Mouse (Mus musculus) frontal cortex, postnatal 36 days (tissue): ENCODE data around the gene Trp53rka.
A peak's percentile ranks its signal among the peaks of the same experiment; 100 is the strongest.

ENCODE experiments used
- DNase-seq, 2 experiments: peaks; one replicate each; pipeline ENCODE4 v3.0.0; 2022; ENCODE audit warnings: low spot score in 2 of 2

Trp53rka gene

DNA sequence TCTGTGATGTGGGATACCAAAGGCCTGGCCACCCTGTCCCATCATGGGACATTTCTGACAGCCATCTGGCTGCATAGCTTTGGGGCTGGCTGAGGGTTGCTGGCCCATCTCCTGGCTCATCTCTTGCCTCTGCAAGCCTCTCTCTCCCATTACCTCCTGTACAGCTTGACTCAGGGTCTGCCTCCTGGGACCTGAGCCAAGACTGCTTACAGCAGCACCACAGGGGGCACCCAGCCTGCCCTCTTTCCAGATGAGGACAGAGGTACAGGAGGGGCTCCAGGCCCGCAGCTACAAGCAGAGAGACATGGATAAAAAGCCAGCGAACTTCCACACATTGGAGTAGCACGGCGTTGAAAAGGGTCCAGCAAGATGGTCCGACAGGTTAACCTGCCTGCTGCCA is 6.7 kb downstream of the Trp53rka start:
- DNase-seq: no peak

DNA sequence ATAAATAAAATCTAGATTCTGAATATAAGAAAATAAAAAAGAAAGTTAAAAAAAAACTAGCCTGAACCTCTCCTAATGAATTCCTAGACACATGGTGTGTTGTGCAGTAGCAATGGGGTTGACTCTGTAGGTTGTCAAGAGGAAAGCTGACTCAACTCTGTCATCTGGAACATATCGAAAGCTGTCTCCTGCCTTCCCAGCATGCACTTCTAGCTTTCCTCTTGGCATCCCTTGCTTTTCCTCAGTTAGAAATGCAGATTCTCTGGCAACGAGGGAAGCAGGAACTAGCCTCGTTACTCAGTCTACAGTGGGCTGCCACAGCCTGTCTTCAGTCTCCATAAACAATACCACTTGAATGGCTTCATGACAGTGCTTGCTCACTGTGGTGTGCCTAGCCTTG is 7.3 kb downstream of the Trp53rka start:
- peak in 1 of 2 experiments; percentile 38 for DNase-seq

DNA sequence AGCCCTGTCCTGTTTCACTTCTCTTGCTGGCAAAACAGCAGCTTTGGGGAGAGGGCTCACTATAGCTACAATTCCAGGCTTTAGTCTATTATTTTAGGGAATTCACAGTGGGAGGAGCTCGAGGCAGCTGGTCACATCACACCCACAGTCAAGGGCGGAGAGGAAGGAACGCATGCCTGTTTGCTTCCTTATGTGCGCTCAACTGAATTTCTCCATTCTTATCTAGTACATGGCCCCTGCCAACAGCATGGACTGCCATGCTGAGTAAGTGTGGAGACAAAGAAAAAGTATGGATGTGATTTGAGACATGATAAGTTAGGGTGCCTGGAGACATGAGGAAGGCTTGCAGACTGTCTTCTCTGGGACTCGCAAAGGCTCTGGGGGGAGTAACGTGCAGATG is 9.0 kb downstream of the Trp53rka start:
- DNase-seq: no peak

DNA sequence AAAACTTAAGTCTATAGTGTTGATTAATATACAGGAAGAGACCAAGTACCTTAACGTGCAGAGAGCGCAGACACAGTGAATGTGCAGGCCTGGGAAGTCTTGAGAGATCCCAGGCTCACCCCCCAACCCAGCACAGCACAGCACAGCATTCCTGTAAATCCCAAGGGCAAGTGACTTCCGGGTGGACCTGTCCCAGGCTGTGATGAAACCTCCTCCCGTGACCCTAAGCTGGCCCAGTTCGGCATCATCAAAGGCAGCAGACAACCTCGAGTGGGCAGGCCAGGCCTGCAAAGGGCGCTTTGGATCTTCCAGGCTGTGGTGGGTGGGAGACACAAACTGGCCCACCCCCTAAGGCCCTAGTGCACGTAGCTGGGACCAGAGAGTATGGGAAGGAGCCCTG is 11.1 kb downstream of the Trp53rka start:
- no peak for DNase-seq

DNA sequence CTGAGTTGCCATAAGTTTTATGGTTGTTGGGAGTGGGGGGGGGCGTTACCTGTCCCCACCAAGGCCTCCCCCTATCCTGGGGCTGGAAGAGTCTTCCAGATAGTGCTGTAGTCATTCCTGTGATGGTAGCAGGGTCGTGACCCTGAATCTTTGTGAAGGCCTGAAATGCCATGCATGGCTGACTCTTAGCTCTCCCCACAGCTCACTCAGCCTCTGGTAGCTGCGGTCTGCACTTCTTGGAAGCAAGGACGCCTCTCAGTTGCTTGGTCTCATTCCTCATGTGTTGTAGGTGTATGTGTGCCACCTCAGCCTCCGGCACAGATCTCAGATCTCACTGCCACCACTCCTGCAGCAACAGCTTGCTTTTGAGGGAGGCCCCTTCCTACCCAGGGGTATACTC is 17.3 kb downstream of the Trp53rka start:
- no peak for DNase-seq

DNA sequence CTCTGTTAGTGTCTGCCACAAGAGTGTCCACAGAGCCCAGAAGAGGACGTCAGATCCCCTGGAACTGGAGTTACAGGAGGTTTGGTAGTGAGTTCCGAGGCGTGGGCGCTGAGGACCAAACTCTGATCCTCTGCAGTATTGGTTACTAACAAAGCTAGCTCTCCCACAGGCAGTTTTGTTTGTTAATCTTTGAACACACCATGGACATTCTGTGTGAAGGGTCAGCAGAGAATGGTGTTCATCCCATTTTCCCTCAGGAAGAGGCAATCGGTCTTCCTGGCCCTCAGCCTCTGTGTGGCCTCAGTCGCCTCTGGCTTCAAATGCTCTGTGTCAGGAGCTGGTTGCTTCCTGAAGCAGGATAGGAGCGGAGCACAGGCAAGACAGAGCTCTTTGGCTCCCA is 17.7 kb downstream of the Trp53rka start:
- no peak for DNase-seq

DNA sequence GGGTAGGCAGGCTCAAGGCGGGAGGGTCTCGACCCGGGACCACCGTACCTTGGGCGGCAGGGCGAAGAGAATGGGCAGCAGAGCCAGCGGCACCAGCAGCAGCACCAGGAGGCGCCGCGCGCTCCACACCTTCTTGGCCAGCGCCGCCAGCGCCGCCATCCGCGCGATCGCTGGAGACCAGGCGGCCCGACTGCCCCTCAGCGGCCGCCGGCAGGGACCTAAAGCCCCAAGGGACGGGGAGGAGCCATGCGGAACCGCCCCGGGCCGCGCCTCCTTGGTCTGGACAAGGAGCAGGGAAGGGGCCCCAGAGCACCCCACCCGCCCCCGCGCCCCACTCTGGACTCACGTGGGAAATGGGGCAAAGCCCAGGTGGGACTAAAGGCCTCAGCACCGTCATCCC is 20.1 kb downstream of the Trp53rka start, which contains the start of gene Slc13a3:
Gene Slc13a3 (minus strand): TSS at position 228 of the 400 bp plus-strand sequence.
- DNase-seq: no peak

DNA sequence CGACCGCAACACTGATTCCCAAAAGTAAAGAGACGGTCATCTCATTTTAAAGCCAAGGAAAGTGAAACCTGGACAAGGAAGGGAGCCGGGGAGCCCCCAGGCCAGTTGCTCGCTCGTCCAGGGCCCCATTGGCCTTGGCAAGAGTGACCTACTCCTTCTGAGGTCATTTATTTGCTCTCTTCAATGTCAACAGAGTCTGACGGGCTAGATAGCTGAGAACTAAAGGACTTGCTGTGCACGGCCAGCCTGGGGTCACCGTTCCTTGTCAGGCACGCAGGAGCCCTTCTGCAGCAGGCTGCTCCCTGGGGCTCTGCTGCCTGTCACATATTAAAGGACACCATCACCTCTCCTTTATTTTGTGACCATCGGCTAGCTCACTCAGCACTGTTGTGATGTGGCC is 21.2 kb downstream of the Trp53rka start:
- no peak for DNase-seq

DNA sequence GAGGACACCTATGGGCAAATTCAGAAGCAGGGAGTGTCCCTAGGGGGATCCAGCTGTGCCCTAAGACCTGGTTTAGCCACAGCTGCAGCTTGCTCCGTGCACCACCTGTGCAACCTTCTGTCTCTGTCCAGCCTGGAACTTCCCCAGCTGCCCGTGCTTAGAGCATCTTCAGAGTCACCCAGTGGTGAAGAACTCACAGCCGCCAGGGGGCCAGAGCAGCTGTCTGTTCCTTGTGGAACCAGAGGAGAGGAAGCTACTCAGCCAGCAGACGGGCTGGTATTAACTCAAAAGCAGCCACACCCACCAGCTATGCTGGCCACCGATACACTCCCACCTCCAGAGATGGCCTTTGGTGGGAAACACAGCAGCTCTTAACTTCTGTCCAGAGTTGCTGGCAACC is 23.0 kb downstream of the Trp53rka start:
- DNase-seq: no peak

DNA sequence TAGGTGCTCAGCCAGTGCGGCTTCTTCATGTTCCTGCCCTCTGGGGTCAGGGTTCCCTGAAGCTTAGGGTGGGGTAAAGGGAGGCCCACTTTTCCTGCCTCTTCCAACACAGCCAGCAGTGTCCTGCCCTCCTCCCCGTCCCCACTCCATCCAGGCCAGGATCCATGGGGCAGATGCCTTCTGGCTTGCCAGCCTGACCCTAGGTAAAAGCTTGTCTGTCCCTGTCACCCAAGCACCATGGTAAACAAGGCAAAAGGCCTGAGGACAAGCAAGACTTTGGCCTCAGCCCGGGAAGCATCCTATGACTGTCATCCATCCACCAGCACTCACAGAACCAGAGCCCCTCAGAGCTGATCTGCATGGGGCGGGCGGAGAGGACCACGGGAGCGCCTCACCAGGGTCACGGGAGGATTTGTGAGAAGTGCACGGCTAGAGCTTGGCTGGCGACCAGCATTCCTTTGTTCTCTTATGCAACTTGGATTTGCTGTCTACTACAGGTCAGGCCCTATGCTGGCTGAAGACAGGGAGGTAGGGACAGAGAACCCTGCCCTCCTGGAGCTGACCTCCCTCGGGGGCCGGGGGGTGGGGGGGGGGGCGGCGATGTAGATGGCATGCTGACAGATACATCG is 25.2 kb downstream of the Trp53rka start:
- no peak for DNase-seq

DNA sequence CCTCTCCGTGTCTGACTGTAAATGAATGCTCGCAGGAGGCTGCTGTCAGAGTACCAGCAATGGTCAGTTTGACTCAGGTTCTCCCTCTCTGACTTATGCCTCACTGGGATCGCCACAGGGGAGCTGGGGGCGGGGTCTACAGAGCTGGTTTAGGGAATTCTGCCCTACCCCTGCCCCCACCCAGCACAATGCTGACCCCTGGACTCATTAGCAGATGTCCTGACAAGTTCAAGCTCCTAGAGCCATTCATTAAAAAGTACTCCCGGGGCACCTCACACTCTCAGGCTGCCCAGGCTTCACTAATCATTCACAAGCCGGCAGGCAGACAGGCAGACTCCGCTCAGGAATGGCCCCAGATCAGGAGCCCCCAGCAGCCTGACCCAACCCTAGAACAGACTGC is 33.5 kb downstream of the Trp53rka start:
- DNase-seq: no peak

DNA sequence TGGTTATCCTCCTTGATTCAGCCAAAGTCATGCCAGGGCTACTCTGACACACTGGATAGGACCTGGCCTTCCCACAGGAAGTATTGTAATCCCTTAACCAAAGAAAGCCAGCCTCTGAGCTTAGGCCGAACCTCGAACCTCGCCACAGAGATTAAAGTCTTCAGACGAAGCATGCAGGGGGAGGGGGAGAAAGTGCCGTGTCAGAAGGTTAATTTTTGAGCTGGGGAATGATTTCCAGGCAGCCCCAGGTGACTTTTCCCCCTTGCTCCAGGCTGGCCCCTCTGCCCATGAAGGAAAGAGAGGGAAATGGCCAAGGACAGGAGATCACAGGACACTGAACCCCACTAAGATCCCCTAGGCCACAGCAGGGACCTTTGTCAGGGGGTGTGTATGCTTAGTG is 34.9 kb downstream of the Trp53rka start:
- no peak for DNase-seq

DNA sequence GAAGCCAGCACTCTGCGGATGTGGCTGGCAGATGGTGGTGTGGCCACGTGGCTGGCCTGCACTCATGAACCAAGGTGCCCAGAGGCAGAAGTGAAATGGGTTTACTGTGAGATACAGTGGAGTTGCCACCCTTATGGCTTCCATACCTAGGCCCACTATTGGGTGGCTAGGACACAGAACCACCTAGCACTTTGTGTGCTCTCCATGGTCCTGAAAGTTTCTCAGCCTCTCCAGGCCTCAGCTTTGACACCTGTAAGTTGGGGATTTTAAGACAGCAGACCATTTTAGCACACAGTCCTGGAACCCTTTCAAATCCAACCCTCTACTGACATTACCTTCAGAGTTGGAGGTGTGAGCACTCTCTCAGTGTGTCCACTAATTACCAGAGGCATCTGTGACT is 36.4 kb downstream of the Trp53rka start:
- no peak for DNase-seq

DNA sequence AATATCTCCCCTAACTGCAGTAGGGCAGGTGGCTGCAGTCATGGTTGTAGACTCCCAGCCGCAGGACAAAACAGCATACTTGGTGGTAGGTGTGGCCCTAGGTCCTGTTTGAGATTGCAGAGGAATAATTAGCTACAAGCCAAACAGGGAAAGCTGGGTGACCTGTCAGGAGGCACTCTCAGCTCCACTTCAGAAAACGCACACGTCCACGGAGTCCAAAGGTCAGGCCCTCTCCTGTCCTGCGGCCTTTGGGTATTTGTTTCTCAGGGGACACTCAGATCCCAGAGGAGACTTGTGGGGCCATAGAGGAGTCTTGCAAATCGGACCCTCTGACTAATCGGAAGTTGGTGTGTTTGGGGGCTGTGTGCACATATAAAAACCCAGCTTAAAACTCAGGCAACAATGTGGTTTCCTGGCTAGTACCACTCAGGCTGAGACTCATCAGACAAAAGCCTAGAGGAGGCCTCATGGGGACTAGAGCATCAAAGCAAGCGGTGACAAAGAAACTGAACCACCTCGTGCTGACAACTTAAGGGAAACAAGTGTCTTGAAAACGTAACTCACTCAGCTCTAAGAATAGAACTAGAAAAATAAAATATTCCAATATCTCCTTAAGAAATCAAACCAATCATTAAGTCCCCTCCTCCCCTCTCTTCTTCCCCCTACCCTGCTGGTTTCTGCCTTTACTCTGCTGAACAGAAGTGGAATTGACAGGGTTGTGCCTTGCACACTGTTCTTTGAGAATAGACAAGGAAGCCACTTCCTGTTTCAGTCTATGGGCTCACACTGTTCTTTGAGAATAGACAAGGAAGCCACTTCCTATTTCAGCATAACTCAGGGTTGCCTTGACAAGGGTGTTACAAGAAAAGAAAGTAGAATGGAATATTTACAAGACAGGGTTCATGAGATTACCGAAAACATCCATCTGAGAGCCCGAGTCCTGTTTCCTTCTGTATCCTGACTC is 40.1 kb downstream of the Trp53rka start:
- no peak for DNase-seq

DNA sequence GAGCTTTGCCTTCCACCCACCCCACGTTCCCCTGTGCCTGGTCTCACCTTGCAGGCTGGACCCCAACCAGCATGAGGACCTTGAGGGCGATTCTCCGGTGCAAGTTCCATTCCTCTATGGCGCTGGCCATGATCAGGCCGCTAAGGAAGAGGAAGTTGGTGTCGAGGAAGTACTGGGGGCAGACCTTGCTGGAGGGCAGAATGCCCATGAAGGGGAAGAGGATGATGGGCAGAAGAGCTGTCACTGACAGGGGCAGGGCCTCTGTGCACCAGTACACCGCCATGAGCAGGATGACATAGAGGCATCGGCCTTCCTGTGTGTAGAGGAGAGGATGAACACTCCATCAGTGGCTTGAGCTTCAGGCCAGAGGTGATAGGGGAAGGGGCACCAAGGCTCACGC is 44.6 kb downstream of the Trp53rka start:
- no peak for DNase-seq

DNA sequence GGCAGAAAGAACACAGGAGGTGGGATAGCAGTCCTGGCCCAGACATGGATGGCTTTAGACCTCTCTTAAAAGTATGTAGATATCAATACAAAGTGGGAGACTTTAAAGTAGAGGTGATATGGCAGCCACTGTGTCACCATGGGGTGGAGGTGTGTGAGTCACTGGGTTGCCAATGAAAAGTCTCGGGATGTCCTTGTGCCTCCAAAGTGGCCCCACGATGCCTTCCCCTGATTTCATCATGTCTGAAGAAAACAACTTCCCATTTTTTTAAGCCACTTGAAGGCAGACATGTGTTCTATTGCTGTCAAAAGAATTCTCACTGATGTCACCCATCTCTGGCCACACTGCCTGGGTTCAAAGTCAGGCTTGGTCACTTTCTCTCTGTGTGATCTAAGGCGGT is 48.3 kb downstream of the Trp53rka start:
- no peak for DNase-seq

DNA sequence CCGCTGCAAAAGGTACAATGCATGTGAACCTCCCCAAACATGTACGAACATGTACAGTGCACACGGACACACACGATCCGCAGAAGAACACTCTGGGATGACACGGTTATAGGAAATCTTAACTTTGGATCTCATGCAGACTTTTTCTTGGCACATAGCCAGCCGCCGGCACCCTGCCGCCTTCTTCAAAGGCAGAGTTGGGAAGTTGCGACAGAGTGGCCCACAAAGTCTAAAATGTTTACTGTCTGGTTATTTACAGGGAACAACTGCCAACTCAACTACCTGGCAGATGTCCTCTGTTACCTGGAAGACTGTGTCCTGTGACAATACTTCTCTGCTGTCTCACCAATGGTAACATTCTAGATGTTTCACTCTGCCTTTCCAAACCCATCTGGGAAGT is 50.1 kb downstream of the Trp53rka start:
- no peak for DNase-seq

DNA sequence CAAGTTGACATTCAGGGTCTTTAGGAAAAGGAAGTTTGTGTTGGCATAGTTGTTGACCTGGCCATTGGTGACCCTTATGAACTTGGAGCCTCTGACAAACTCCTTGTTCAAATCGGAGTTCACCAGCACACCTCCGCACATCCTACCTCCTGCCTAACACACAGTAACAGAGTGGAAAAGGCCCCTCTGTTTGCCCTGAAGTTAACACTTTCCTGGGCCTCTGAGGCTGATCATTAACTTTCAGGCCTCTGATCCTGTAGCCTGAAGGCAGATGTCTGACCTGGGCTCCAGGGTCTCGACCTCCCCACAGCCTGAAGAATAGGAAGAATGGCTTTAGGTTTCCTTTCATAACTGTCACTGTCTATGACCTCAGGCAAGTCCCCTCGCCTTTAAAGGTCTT is 51.5 kb downstream of the Trp53rka start:
- DNase-seq: no peak
